Mouse (Mus musculus) left cerebral cortex, postnatal 14 days (tissue): ENCODE data around the gene Ddr2. TPM values are rescaled to one million over a fixed set of nuclear protein-coding genes. Genes with fewer than 3 reads are reported as not detected.

Experiments used
- total RNA-seq, 2 experiments: library from RNA; stranded (reverse); gene quantifications; 2 replicates each; pipeline ENCODE4 v1.2.3; 2021

The Ddr2 gene
- total RNA-seq, 2 experiments from 2014 or later = 7.6 to 9.9 TPM

Other genes starting within 250 kb of the Ddr2 start
- 10 to 100 TPM; 10.6 to 15.9 TPM for gene Ccdc190, start 182.1 kb downstream of the Ddr2 start, total RNA-seq
- gene Hsd17b7, start 141.5 kb downstream of the Ddr2 start, total RNA-seq = 10 to 100 TPM; 16.6 to 19.8 TPM
- gene Uap1, start 64.2 kb upstream of the Ddr2 start, total RNA-seq = 10 to 100 TPM; 64.4 to 68.2 TPM
- gene Uhmk1, start 104.6 kb upstream of the Ddr2 start, total RNA-seq = 100 to 1,000 TPM; 144 to 155 TPM
- gene Sh2d1b2, start 122.0 kb upstream of the Ddr2 start, total RNA-seq = not detected
- gene Sh2d1b1, start 166.6 kb upstream of the Ddr2 start, total RNA-seq = not detected
- 1 to 10 TPM; 2.4 to 2.8 TPM for gene Gm7694, start 195.6 kb upstream of the Ddr2 start, total RNA-seq
- not detected for gene Spata46, start 198.0 kb upstream of the Ddr2 start, total RNA-seq